Mouse (Mus musculus): Measurements from ENCODE around the gene Erc2.

Gene Erc2

DNA sequence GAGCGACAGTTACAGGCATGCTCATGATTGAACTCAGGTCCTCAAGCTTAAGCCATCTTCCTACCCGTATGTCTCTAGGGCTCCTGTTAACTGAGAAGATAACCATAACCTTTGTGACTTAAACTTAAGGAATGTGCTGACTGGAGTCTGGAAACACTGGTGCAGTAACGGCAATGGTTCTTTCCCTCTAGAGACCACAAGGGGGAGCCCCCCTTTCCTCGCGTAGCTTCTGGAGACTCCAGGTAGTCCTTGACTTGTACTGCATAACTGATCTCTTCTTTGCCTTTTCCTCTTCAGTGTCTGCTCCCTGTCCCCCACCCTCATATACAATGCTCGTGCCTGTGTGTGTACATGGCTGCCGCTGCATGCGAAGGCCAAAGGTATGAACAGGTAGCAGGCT is 326.2 kb downstream of the Erc2 start:
- DNase-seq = peak in 1 of 2 experiments; percentile 5

GRCm38 (mm10) chr14:27953814-27954213 is 331.6 kb downstream of the Erc2 start:
- no peak for DNase-seq

GRCm38 (mm10) chr14:27956801-27957200 is 334.6 kb downstream of the Erc2 start:
- DNase-seq = no peak

GRCm38 (mm10) chr14:27973701-27974100 is 351.5 kb downstream of the Erc2 start:
- no peak for DNase-seq

DNA sequence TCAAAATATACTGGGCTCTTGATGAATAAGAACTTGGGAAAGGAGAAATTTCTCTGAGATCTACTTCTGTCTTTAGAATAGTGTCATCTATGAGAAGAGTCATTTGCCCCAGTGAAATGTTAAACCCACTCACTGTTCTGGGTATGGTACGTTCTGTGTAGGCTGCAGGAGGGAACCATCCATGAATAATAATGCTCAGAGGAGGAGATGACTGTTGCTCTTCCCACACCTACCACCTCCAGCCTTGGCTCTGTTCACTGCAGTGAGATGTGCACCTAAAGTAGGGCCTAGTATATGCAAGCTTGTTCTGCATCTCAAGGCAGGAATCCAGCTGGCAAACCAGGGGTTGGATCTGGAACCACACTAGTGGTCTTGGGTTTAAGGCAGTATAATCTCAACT is 353.4 kb downstream of the Erc2 start:
- DNase-seq = no peak

DNA sequence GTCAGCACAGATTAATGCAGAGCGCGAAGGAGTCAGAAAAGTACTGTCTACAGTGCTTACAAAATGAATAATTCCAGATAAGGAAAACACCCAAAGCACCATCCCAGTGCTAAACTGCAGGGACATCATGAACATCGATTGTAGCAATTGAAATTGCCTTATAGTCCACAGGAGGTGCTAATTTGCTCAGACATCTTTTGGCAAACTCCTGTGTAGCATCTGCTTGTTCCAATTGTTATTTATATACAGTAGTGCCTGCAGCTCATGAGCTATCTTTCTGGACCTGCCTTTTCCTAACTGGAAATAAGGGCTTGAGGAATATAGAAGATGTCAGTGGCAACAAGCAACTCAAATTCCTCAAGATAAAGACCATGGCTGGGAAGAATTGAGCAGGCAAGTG is 362.5 kb downstream of the Erc2 start:
- DNase-seq = no peak

GRCm38 (mm10) chr14:27985201-27985600 is 363.0 kb downstream of the Erc2 start:
- no peak for DNase-seq

DNA sequence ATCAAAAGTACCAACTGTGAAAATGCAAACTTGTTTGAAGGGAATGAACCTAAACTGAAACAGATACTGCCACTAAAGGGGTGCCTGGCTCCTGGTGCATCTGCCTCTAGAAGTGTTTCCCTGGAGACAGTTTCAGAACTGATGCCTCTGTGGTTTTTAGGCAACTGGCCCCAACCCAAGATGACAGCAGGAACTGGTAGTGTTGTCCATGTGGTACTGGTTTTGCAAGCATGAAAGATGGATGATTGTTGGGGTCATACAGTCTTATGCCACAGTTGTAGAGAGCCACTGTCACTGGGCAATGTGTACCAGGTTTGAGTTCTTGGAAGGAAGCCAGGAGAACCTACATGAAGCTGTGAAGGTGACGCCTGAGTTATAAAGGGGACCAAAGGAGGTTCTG is 365.2 kb downstream of the Erc2 start:
- no peak for DNase-seq

GRCm38 (mm10) chr14:27998551-27998950 is 376.3 kb downstream of the Erc2 start:
- no peak for DNase-seq

DNA sequence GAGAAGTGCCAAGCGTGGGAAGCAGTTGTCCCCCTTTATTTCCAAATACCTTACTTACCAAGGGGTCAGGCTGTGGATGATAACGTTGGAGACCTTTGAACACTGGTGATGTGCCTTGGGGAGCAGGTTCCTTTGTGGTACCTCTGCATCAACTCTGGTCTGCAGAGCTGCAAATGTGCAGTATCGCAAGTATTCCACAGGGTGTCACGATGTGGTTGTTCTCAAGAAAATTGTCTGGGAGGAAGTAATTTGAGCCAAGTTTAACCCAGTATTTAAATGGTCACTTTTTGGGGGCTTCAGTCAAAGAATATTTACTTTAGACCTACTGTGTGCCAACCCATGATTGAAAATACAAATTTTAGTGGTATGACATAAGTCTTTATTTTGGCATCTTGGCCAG is 381.8 kb downstream of the Erc2 start:
- no peak for DNase-seq

- DNase-seq = no peak
Observed at GRCm38 (mm10) chr14:28010536-28011280, 388.5 kb downstream of the Erc2 start.

- no peak for DNase-seq
Observed at GRCm38 (mm10) chr14:28023199-28023598, 401.0 kb downstream of the Erc2 start.

- no peak for DNase-seq
Observed at GRCm38 (mm10) chr14:28030870-28031269, 408.6 kb downstream of the Erc2 start.

- DNase-seq = no peak
Observed at GRCm38 (mm10) chr14:28035013-28035412, 412.8 kb downstream of the Erc2 start.

DNA sequence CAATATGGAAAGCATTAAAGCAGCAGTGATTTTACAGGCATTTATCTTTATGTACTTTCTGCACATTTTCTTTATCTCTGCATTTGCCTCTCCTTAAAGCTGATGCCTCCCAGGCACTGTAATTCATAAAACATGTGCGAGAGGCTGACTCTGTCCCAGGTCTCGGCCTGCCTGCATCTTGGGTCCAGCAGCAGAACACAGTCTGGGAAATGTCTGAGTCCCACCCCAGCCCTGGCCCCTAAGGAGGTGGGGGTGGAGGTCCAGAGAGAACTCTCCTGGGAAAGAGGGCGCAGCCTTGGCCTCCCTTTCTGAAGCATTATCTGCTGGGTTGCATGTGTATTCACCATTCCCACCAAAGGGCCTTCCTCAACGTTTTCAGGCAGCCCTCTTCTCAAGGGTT is 420.9 kb downstream of the Erc2 start:
- DNase-seq = no peak

DNA sequence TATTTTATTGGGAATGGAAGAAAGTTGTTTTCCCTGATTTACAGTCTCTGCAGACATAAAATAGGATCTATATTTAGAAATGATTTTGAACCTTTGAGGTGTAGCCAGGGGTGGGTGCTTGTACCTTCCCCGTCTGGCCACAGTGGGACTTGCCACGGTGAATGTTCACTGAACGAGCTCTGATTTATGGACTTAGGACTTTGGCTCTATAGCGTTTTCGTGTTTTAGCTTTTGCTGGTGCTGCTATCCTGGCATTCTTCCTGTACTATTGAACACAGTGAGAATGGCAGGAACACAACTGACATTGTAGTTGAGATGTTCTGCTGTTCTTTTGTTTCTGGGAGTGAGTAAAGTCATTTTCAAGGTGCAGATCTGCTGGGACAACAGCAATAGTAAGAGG is 429.4 kb downstream of the Erc2 start:
- no peak for DNase-seq

DNA sequence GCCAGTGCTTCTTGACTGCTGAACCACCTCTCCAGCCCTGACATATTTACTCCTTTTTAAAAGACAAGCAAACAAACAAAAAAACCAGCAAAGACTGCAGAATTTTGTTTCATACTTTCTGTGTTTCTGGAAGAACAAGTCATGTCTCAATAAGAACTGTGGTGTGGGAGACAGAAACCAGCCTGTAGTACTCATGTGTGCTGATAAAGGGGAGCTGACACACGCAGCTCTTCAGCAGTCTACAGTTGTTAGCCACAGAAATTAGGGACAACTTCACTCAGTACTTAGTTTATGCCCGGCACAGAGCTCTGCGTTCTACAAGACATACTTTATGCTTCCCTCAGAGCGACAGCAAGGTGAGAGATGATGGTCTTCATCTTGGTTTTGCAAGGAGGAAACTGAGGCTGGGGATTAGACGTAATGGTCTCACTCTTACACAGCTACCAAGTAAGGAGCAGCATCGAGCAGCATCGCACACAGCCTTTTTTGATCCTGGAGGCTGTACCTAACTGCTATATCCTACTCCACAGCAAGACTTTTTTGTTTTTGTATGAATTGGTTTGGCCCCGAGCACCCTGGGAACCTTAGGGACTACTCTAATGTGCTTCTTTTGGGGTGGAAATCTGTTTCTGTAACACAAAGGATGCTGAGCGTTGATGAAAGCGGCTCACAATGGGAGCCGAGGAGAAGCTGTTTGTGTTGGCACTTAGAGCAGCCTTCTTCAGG is 435.1 kb downstream of the Erc2 start:
- peak in 1 of 2 experiments; percentile 17 for DNase-seq

GRCm38 (mm10) chr14:28057885-28058860 is 435.9 kb downstream of the Erc2 start:
- peak; percentile 10 to 26 for DNase-seq

DNA sequence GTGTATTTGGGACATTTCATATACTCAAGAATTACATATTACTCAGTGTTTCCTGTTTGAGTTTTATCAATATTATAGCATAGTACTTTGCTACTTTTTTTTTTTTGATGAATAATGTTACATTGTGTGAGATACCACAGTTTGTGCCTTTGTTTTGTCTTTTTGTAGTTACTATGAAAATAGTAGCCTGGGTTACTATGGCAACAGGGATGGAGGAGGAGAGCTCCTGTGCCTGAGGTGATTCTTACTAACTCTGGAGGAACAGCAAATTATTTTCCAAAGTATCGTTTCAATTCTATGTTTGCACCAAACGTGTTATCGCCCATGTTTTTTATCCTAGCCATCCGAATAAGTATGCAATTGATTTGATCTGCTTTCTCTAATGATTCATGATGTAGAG is 438.7 kb downstream of the Erc2 start:
- DNase-seq = no peak

- DNase-seq = no peak
Observed at GRCm38 (mm10) chr14:28061649-28062375, 439.6 kb downstream of the Erc2 start.

GRCm38 (mm10) chr14:28068021-28068420 is 445.8 kb downstream of the Erc2 start:
- no peak for DNase-seq

- DNase-seq = no peak
Observed at GRCm38 (mm10) chr14:28069826-28070225, 447.6 kb downstream of the Erc2 start.

All from lung, adult 18-20 months (tissue).